Mouse (Mus musculus) NIH3T3 (cell line): ENCODE data around the gene Siglecf.

Experiments
- DNase-seq: peaks from one replicate; pipeline ENCODE4 v3.0.0-alpha.2; 2012; ENCODE audit warnings: low read depth

Siglecf gene

GRCm38 (mm10) chr7:43351154-43351553, at the start of gene Siglecf:
Gene Siglecf, plus strand, starts transcription at chr7:43351341.
- DNase-seq: no peak

GRCm38 (mm10) chr7:43305235-43305634, 45.9 kb upstream of the Siglecf start:
- DNase-seq: no peak

- no peak for DNase-seq
These were observed 42.1 kb upstream of the Siglecf start for GRCm38 (mm10) chr7:43309069-43309468.

- DNase-seq: peak; percentile 3
These were observed 39.5 kb upstream of the Siglecf start for GRCm38 (mm10) chr7:43311632-43312031.

GRCm38 (mm10) chr7:43312386-43313012, 38.6 kb upstream of the Siglecf start:
- peak; percentile 26 for DNase-seq

GRCm38 (mm10) chr7:43313013-43313428, 38.1 kb upstream of the Siglecf start, which contains the start of gene Zfp715:
Gene Zfp715, minus strand, starts transcription at chr7:43313294.
- DNase-seq: peak; percentile 96

- DNase-seq: no peak
These were observed 24.8 kb upstream of the Siglecf start for GRCm38 (mm10) chr7:43326223-43326780.

GRCm38 (mm10) chr7:43328101-43328500, 23.0 kb upstream of the Siglecf start:
- DNase-seq: no peak

- no peak for DNase-seq
These were observed 17.9 kb upstream of the Siglecf start for GRCm38 (mm10) chr7:43333203-43333602.

GRCm38 (mm10) chr7:43333899-43334298, 17.2 kb upstream of the Siglecf start:
- no peak for DNase-seq

- no peak for DNase-seq
These were observed 10.4 kb upstream of the Siglecf start for GRCm38 (mm10) chr7:43340771-43341170.

- DNase-seq: no peak
These were observed 8.0 kb upstream of the Siglecf start for GRCm38 (mm10) chr7:43343191-43343590.

- DNase-seq: no peak
These were observed 7.1 kb upstream of the Siglecf start for GRCm38 (mm10) chr7:43344020-43344419.

- DNase-seq: no peak
These were observed 6.7 kb upstream of the Siglecf start for GRCm38 (mm10) chr7:43344491-43344890.

- no peak for DNase-seq
These were observed 5.0 kb upstream of the Siglecf start for GRCm38 (mm10) chr7:43346148-43346547.

- peak; percentile 14 for DNase-seq
These were observed 4.6 kb upstream of the Siglecf start for GRCm38 (mm10) chr7:43346571-43346970.

GRCm38 (mm10) chr7:43349623-43350022, 1.5 kb upstream of the Siglecf start:
- peak; percentile 51 for DNase-seq

- no peak for DNase-seq
These were observed 2.0 kb downstream of the Siglecf start for GRCm38 (mm10) chr7:43353118-43353517.

- DNase-seq: no peak
These were observed 2.6 kb downstream of the Siglecf start for GRCm38 (mm10) chr7:43353758-43354157.

GRCm38 (mm10) chr7:43354893-43355835, 4.0 kb downstream of the Siglecf start:
- no peak for DNase-seq

GRCm38 (mm10) chr7:43358556-43358955, 7.4 kb downstream of the Siglecf start:
- DNase-seq: no peak

- no peak for DNase-seq
These were observed 10.3 kb downstream of the Siglecf start for GRCm38 (mm10) chr7:43361442-43361841.

GRCm38 (mm10) chr7:43362021-43362420, 10.9 kb downstream of the Siglecf start:
- peak; percentile 74 for DNase-seq
